Mouse (Mus musculus): ENCODE measurements around the gene Morn1. TPM values are rescaled to one million over a fixed set of nuclear protein-coding genes. Genes with fewer than 3 reads are reported as not detected.
A peak's percentile ranks its signal among the peaks of the same experiment; 100 is the strongest.

Morn1 gene
- polyA plus RNA-seq, 1 experiment from 2014 or later = 8.9 TPM

DNA sequence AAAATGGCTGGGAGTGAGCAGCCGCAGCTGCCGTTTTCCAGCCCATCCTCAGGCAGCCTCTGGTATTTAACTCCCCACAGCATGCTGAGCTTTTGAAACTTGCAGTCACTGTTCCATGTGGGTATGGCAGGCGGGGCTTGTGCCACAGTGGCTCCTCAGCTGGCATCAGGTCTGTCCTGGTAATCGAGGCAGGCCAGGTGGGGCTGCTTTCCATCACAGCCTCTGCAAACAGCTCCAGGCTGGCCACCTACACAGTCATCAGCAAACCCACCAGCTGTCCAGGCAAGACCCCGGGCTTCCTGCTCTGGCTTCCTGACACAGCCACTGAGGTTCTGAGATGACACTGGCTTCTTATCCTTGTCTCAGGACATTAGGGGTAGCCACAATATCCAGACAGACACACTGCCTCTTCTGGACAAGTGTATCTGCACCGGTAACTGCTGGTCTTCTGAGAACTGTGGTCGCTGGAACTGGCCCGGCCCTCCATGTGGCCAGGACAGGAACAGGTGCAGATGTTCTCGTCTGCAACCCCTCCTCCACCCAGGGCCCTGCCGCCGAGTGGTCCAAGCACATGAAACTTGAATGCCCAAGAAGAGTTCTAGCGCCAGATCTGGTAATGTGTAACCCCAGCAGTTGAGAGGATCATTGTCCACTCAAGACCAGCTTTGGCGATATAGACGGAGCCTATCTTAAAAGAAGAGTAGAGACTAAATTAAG, 59.9 kb downstream of the Morn1 start:
- H3K4me3 ChIP-seq = no peak overlapping the region
- peak overlapping the region; percentile 43 for H3K27ac ChIP-seq (replicated peaks)
- H3K27me3 ChIP-seq = no peaks in the 10 kb centered on the region
- peaks cover 41% of the 10 kb centered on the region for H3K4me1 ChIP-seq
- H3K9me3 ChIP-seq = no peaks in the 10 kb centered on the region
- H3K36me3 ChIP-seq = no peaks in the 10 kb centered on the region
- no peak overlapping the region for H3K4me2 ChIP-seq (replicated peaks)
- no peak overlapping the region for H3K9ac ChIP-seq (replicated peaks)
- no peak for ATAC-seq (replicated peaks)
- WGBS = 68% methylated on average over 14 of the region's 14 CpGs

DNA sequence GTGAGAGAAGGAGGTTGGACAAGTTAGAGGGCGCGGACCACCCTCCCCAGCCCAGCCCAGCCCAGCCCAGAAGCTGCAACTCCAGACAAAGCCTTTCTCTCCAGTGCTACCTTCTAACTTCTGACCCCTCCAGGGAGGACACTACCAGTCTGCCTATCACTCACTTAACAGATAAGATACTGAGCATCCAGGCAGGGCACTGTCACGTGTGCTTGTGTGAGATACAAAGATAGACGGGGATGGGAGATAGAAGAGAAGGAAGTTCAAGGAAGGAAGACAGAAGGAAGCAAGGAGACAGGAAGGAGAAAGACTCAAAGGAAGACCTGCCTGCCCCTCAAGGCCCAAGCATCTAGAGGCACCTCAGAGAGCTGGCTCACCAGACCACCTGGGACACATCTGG, 62.1 kb downstream of the Morn1 start:
- WGBS = 87% methylated on average over 4 of the region's 4 CpGs
- no peak for ATAC-seq (replicated peaks)
- no peaks in the 10 kb centered on the region for H3K36me3 ChIP-seq
- no peaks in the 10 kb centered on the region for H3K27me3 ChIP-seq
- no peak overlapping the region for H3K4me3 ChIP-seq
- H3K9ac ChIP-seq (replicated peaks) = no peak overlapping the region
- no peaks in the 10 kb centered on the region for H3K9me3 ChIP-seq
- H3K4me2 ChIP-seq (replicated peaks) = no peak overlapping the region
- no peak overlapping the region for H3K27ac ChIP-seq (replicated peaks)
- H3K4me1 ChIP-seq = peaks cover 38% of the 10 kb centered on the region

DNA sequence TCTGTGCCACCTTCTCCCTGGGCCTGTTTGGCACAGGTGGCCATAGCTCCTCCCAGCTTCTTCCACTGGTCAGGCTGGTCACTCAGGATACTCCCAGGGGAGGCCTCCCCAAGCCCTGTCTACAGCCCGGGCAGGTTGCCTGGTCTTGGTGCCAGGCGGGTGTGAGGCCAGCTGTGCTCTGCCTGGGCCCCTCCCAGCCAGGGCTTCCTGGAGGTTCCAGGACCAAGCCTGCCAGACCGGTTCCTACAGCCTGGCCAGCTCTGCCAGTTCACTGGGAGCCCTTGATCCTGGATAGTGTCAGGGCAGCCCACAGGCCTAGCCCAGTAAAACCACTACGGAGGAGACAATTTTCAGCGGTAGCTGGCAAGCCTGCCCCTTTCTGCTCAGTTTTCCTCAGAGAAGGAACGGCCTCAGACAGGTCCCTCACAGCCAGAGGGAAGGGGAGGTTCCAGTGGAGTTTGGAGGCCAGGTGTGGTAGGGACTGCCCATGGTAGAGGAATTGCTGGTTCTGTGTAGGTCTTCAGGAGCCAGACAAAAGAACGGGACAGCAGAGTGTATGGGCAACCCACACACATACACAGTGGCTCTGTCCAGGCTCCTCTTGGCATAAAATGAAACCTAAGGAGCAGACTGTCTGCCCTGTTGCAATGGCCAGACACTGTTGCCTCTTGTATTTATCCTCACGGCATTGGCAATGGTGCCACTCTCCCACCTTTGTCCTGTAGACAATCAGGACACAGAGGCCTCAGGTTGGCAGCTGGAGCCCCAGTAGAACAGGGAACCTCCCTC, 62.7 kb downstream of the Morn1 start:
- no peaks in the 10 kb centered on the region for H3K9me3 ChIP-seq
- H3K27ac ChIP-seq (replicated peaks) = no peak overlapping the region
- WGBS = 81% methylated on average over 8 of the region's 8 CpGs
- no peaks in the 10 kb centered on the region for H3K27me3 ChIP-seq
- H3K4me1 ChIP-seq = peaks cover 31% of the 10 kb centered on the region
- no peak for ATAC-seq (replicated peaks)
- no peak overlapping the region for H3K4me2 ChIP-seq (replicated peaks)
- H3K36me3 ChIP-seq = no peaks in the 10 kb centered on the region
- no peak overlapping the region for H3K4me3 ChIP-seq
- no peak overlapping the region for H3K9ac ChIP-seq (replicated peaks)

DNA sequence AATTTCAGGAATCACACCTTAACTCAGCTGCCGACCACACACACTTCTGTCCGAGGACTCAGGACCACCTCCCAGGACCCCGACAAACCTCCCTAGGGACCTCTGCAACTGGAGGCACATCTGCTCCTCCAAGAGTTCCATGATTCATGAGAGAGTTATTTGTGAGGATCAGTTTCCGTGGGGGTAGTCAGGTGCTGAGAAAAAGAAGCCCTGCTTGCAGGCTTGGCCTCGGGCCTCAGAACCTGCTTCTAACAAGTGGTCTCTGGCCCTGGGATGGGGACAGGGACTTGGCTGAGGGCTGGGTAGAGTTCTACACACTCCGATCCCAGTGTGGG, 63.5 kb downstream of the Morn1 start:
- no peak for ATAC-seq (replicated peaks)

DNA sequence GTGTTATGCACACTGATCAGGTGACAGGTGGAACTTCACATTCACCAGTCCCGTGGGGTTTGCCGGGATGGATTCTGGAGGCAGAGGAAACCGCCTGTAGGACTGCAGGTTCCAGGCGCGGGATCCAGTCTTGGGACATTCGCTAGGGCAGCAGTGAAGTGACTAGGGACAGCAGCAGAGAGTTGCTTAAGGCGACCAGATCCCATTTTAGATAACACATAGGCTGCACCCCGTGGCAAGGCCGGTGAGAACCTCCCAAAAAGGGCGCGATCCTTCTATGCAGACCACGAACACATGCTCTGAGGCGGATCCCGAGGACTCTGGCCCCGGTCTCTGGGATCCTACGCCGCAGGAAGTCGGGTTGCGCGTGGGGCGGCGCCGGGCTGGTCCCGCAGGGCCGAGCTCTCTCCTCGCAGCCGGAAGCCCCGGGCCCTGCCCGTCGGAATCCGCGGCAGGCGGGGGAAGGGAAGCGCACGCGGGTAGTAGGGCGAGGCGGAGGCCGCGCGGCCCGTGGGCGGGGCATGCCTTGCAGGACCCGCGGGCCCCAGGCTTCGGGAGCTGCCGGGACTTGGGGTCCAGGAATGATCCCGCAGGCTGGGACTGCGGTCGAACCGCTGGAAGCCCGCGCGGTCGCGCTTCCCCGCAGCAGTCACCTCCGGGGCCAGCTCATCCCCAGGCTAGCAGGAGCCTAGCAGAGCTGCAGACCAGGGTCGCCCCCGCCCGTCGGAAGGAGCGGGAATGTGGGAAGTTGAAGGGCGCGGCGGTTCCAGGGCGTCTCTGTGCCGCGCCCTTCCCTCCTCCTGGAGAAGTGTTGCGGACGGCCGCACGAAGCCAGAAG, 64.1 kb downstream of the Morn1 start:
- peak; percentile 75 for ATAC-seq (replicated peaks)
- H3K9me3 ChIP-seq = no peaks in the 10 kb centered on the region
- peak overlapping the region; percentile 45 for H3K4me3 ChIP-seq
- 0 out of 2 replicates have a peak, but pooled peaks cover 7% of the 10 kb centered on the region for H3K36me3 ChIP-seq
- WGBS = 5% methylated on average over 73 of the region's 73 CpGs
- no peaks in the 10 kb centered on the region for H3K27me3 ChIP-seq
- peak overlapping the region; percentile 58 for H3K9ac ChIP-seq (replicated peaks)
- H3K27ac ChIP-seq (replicated peaks) = no peak overlapping the region
- peaks cover 18% of the 10 kb centered on the region for H3K4me1 ChIP-seq
- H3K4me2 ChIP-seq (replicated peaks) = peak overlapping the region; percentile 90

More for the DNA sequence above, 63.5 kb downstream of the Morn1 start:
- peaks cover 23% of the 10 kb centered on the region for H3K4me1 ChIP-seq
- 88% methylated on average over 6 of the region's 6 CpGs for WGBS
- H3K4me2 ChIP-seq (replicated peaks) = no peak overlapping the region
- H3K9me3 ChIP-seq = no peaks in the 10 kb centered on the region
- no peak overlapping the region for H3K27ac ChIP-seq (replicated peaks)
- H3K4me3 ChIP-seq = no peak overlapping the region
- H3K27me3 ChIP-seq = no peaks in the 10 kb centered on the region
- no peak overlapping the region for H3K9ac ChIP-seq (replicated peaks)
- H3K36me3 ChIP-seq = 0 out of 2 replicates have a peak, but pooled peaks cover 2% of the 10 kb centered on the region

DNA sequence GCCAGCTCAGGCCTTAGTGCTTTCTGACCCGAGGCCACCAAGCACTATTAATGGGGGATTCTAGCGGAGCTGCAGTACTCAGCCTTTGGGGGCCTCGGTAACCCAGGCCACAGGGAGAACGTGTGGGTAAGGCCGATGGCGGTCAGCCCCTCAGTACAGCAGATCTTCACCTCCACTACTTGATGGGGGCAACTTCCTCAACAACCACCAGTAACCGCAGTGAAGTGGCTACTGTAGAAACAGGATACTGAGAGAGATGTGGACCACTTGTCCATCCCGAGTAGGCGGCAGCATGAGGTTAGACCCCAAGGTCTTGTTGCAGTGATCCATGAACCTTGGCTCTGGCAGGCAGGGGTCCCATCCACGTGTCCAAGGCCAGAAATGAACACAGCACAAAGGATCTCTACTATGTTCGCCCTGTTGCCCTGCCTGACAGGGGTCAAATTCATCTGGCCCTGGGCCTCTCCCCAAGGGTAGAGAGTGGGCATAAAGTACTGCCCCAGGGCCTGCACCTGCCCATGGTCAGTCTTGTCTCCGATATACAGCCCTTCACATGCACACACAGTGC, 64.9 kb downstream of the Morn1 start:
- Histone ChIP-seq H3K27me3 (no peaks in the 10 kb centered on the region), H3K27ac (replicated peaks) (no peak overlapping the region), H3K4me1 (peaks cover 15% of the 10 kb centered on the region), H3K4me2 (replicated peaks) (peak overlapping the region; percentile 90), H3K36me3 (peaks cover 13% of the 10 kb centered on the region), H3K9ac (replicated peaks) (peak overlapping the region; percentile 58; the same call in 1 of the 2 replicates), H3K9me3 (no peaks in the 10 kb centered on the region), H3K4me3 (peak overlapping the region; percentile 45)
- WGBS = 61% methylated on average over 12 of the region's 12 CpGs
- peak; percentile 21 for ATAC-seq (replicated peaks)

DNA sequence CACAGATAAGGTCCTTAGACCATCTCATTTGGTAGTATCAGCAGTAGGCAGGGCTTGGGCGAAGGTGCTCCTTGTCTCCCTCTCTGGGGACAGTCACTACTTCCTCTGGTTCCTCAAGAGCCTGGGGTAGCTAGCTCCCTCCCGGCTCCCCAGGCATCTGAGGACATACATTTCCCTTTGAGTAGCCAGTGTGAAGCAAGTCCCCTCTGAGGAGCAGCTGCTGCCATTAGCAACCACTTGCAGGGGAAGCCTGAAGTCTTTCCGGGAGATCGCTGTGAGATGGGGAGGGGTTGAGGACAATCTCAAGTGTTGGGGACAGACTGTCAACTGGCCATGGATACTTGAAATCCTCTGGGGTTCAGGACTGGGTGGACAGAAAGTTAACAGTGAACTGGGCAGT, 65.5 kb downstream of the Morn1 start:
- WGBS = 78% methylated on average over 4 of the region's 4 CpGs
- ATAC-seq (replicated peaks) = no peak
- Histone ChIP-seq H3K4me2 (replicated peaks) (no peak overlapping the region), H3K9me3 (no peaks in the 10 kb centered on the region), H3K9ac (replicated peaks) (no peak overlapping the region), H3K27ac (replicated peaks) (no peak overlapping the region), H3K36me3 (peaks cover 18% of the 10 kb centered on the region), H3K27me3 (no peaks in the 10 kb centered on the region), H3K4me3 (no peak overlapping the region), H3K4me1 (peaks cover 15% of the 10 kb centered on the region)

DNA sequence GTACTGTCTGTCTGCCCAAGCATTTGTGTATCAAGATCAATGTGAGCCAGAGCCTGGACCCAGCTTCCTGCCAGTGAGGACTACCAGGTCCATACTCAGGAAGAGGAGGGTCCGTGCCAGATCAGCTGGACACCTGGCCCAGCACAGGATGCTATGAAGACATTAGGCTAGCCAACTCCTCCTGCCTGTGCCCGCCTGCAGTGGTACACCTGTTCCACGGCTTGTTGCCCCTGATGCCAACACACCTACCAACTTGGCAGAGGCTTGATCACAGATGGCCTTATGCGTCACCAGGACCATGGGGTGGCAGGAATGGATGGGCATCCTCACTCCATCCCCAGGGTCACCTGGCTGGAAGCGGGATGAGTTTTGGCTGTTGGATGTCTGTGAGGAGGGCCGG, 66.1 kb downstream of the Morn1 start:
- no peaks in the 10 kb centered on the region for H3K9me3 ChIP-seq
- H3K4me2 ChIP-seq (replicated peaks) = no peak overlapping the region
- no peak overlapping the region for H3K4me3 ChIP-seq
- peaks cover 25% of the 10 kb centered on the region for H3K36me3 ChIP-seq
- no peak for ATAC-seq (replicated peaks)
- no peak overlapping the region for H3K9ac ChIP-seq (replicated peaks)
- H3K4me1 ChIP-seq = peaks cover 15% of the 10 kb centered on the region
- H3K27ac ChIP-seq (replicated peaks) = no peak overlapping the region
- WGBS = 95% methylated on average over 6 of the region's 6 CpGs
- H3K27me3 ChIP-seq = no peaks in the 10 kb centered on the region

DNA sequence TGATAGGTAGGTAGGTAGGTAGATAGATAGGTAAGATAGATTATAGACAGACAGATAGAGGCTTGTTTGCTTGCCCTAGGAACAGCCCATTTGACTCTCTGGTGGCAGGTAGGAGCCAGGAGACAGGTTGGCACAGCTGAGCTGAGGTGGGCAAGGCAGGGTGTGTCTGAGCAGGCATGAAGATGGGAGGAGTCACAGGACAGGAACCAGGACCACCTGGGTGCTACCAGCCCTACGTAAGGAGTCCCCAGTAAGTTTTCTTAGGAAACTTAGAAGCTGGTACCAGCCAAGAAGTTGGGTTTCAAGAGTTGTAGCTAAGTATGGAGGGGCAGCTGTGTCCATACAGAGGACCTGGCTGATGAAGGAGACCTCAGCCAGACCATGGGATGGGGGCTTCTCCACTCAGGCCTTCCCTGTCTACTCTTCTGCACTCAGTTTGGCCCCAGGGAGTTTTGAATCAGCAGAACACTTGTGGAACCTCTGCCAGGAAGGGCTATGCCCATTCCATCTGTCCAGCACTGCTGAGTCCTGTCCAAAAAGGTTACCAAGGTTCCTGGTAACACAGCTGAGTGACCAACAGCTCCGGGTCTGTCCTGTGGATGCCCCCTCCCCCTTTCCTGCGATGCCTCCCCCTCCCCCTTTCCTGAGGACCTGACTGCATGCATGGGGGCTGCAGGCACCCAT, 67.2 kb downstream of the Morn1 start:
- Histone ChIP-seq H3K4me1 (peaks cover 15% of the 10 kb centered on the region), H3K4me2 (replicated peaks) (no peak overlapping the region), H3K4me3 (no peak overlapping the region), H3K36me3 (peaks cover 32% of the 10 kb centered on the region), H3K9me3 (no peaks in the 10 kb centered on the region), H3K27me3 (no peaks in the 10 kb centered on the region), H3K27ac (replicated peaks) (no peak overlapping the region), H3K9ac (replicated peaks) (no peak overlapping the region)
- ATAC-seq (replicated peaks) = no peak
- 86% methylated on average over 3 of the region's 3 CpGs for WGBS

DNA sequence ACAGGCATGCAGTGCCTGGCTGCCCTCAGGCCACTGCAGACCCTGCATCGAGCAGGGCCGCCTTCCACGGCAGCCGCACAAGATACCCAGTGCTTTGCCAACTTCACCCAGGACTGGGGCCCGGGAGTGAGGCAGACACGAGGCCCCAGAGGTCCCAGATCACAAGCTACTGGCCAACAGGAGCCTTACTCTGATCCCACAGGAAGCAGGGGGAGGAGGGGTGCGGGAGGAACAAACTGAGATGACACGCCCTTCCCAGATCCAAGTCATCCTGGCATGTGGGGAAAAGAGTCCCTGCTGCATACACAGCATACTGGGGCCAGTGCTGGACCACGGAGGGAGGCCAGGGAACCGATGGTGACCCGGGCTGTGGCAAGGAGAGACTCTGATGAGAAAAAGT, 68.6 kb downstream of the Morn1 start:
- H3K27ac ChIP-seq (replicated peaks) = no peak overlapping the region
- no peak overlapping the region for H3K4me2 ChIP-seq (replicated peaks)
- ATAC-seq (replicated peaks) = no peak
- H3K9me3 ChIP-seq = no peaks in the 10 kb centered on the region
- H3K4me3 ChIP-seq = no peak overlapping the region
- peaks cover 42% of the 10 kb centered on the region for H3K36me3 ChIP-seq
- H3K4me1 ChIP-seq = peaks cover 15% of the 10 kb centered on the region
- no peaks in the 10 kb centered on the region for H3K27me3 ChIP-seq
- WGBS = 83% methylated on average over 11 of the region's 11 CpGs
- no peak overlapping the region for H3K9ac ChIP-seq (replicated peaks)

DNA sequence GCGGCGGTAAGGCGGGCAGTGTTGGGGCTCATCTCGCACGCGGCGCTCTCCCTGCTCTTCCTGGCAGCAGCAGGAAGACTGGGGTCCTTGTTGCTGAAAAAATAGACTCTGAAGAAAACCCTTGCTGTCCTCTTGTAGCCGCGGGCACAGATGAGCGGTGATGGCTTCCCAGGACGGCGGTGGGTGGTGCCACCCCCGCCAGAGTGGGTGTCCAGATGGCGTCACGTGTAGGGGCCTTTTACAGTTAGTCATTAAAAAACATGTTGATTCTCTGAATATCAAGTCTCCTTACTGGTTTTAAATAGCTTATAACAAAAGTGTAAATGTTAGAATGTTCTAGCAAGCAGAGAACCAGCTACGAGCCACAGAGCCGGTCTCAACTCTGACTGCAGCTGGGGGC, 70.4 kb downstream of the Morn1 start:
- no peaks in the 10 kb centered on the region for H3K27me3 ChIP-seq
- H3K4me1 ChIP-seq = peaks cover 5% of the 10 kb centered on the region; the same call in 1 of the 2 replicates
- peaks cover 42% of the 10 kb centered on the region for H3K36me3 ChIP-seq
- WGBS = 92% methylated on average over 17 of the region's 17 CpGs
- no peak overlapping the region for H3K9ac ChIP-seq (replicated peaks)
- no peak overlapping the region for H3K4me3 ChIP-seq
- ATAC-seq (replicated peaks) = no peak
- no peak overlapping the region for H3K4me2 ChIP-seq (replicated peaks)
- no peaks in the 10 kb centered on the region for H3K9me3 ChIP-seq
- no peak overlapping the region for H3K27ac ChIP-seq (replicated peaks)

Data from forebrain, embryonic 15.5 days (tissue).